Mouse (Mus musculus) right cerebral cortex, postnatal 4 days (tissue): ENCODE measurements around the gene Acly.

Experiments used
- DNase-seq: peaks from one replicate; pipeline ENCODE4 v3.0.0-alpha.2; 2022

Acly gene

GRCm38 (mm10) chr11:100437901-100438300 lies 89.9 kb downstream of the Acly start:
- DNase-seq: no peak

DNA sequence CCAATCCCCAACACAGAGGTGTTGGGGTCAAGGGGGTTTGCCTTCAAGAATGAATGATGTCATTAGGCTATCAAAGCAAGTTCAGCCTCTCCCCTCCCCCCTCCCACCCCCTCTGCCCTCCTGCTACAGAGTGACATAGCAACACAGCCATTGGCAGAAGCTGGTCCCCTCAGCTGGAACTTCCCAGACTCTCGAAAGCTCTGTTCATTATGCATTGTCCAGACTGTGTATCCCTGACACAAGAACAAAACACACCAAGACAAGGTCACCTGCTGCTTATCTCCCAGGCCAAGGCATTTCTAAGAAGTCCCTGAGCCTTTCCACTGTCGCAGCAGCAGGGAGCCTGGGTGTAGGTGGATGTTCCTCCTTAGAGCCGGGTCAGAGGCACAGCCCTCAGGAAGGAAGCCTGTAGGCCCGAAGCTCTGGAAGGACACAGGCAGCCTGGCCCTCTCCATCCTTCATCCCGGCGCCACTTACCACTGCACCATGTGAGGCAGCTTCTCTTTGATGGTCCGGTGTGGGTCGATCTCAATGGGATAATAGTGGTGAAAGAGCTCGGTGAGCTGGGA lies 92.0 kb downstream of the Acly start:
- DNase-seq: no peak

GRCm38 (mm10) chr11:100432002-100432401 lies 95.8 kb downstream of the Acly start:
- no peak for DNase-seq

DNA sequence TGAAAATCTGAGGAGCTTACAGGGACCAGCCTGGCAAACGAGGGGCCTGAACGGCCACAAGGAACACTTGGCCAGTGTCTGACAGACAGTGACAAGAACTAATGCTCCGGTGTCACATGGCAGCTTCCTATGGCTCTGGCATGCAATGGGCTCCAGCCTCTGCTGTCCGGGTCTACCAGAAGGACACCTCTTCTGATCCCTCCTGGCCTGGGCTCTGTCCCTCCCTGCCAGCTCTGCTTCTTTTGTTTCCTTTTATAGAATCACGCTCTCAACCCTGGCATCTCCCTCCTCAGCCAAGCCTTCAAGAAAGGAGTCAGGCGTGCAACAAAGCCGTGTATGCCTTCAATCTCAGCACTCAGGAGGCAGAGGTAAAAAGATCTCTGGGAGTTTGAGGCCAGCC lies 97.7 kb downstream of the Acly start:
- DNase-seq: no peak

DNA sequence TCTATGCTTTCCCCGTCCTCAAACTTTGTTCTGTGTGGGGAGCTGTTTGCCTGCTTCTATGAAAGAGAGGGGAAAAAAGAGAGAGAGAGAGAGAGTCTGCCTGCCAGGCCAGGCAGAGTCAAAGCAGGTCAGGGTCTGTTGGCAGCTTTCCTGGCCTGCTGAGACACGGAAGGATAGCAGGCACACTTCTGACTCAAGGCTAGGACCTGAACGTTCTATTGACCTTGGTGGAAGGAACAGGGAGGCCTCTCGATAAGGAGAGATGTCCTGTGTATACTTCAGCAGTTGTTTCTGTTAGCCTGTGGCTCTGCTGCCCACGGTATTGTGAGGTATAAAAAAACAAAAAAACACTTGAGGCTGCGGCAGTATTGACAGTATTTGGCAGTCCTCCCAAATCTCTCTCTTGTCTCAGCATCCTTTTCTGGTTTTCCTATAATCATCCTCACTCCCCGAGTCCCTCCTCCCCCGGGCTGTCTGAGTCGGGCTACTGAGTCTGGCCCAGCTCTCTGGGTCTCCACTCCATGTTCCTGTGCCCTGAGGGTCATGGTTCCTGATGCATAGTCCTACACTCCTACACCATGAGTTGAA lies 99.1 kb downstream of the Acly start:
- DNase-seq: peak; percentile 27

GRCm38 (mm10) chr11:100426820-100427219 lies 101.0 kb downstream of the Acly start:
- DNase-seq: no peak
